Mouse (Mus musculus): ENCODE data around the gene 1700001F09Rik.
A peak's percentile ranks its signal among the peaks of the same experiment; 100 is the strongest.
"Not testable (repeated sequence)": the region's sequence is repeated elsewhere in the genome, so short reads cannot be mapped to it uniquely, and the experiment has no call there.

Gene 1700001F09Rik

DNA sequence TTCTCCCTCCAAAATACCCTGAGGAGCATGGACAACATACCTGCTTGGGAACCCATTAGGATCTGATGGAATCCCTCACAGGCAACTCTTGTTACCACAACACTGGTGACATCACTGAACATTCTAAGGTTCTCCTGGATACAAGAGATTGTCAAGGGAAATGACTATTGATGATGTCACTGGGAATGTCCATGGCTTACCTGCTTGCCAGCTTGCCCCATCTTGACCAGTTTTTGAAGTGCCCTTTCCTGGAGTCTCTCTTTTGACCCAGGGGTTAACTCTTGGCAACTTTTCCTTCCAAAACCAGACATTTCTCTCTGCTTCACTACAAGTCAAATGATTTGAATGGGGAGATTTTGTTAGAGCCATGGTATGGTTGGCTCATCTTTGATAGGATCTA lies at the start of gene 1700001F09Rik:
Gene 1700001F09Rik, minus strand, starts transcription at position 101 of the 400 bp plus-strand sequence.
- DNase-seq (ENCODE audit: low spot score in 2 of 2) = not testable (repeated sequence)

DNA sequence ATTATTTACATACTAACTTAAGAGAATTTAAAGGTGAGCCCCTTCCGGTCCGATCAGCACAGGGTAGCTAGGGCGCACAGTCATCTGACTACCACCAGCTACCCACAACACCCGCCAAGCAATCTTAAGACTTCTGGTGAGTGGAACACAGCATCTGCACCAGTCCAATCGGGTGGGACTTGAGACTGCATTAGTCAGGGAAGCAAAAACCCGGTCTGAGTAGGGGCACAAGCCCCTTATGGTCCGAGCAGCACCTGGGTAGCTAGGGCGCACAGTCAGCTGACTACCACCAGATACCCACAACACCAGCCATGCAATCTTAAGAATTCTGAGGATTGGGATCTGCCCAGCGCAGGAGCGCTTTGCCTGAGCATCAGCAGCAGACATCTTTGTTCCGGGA lies 14.1 kb upstream of the 1700001F09Rik start:
- peak; percentile 3 to 31 for DNase-seq (ENCODE audit: low spot score in 2 of 2)

DNA sequence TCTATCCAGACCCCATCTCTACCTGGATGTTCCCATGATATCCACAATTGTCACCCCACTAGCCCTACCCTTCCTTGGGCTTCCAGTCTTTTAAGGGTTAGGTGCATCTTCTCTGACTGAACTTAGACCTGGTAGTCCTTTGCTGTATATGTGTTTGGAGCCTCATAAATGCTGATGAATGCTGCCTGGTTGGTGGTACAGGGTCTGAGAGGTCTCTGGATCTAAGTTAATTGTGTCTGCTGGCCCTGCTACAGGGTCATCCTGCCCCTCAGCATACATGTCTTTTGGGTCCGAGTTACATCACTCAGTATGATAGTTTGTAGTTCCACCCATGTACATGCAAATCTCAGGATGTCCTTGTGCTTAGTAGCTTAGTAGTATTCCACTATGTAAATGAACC lies 11.6 kb upstream of the 1700001F09Rik start:
- peak in 1 of 2 experiments; percentile 20 for DNase-seq (ENCODE audit: low spot score in 2 of 2)

DNA sequence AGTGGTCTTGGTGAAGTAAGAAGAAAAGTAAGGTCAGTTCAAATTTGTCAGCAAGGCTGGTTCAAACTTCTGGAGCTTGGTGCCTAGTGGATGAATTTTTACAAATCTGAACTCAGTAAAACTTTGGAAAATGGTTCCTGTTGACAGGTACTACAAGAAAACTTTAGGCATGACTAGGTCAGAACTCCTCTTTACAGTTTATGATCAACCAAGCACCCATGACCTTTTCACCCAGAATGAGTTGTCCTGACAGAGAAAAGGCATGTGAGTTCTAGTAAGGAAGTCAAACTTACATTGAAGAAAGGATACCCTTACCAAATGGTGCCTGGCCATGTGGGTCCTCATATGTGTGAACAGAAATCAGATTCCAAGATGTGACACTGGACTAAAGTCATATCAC lies 9.9 kb upstream of the 1700001F09Rik start:
- not testable (repeated sequence) for DNase-seq (ENCODE audit: low spot score in 2 of 2)

DNA sequence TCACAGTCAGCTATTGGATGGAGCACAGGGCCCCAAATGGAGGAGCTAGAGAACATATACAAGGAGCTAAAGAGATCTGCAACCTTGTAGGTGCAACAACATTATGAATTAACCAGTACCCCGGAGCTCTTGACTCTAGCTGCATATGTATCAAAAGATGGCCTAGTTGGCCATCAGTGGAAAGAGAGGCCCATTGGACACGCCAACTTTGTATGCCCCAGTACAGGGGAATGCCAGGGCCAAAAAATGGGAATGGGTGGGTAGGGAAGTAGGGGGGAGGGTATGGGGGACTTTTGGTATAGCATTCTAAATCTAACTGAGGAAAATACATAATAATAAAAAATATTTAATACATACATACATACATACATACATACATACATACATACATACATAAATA lies 5.3 kb upstream of the 1700001F09Rik start:
- DNase-seq (ENCODE audit: low spot score in 2 of 2) = not testable (repeated sequence)

DNA sequence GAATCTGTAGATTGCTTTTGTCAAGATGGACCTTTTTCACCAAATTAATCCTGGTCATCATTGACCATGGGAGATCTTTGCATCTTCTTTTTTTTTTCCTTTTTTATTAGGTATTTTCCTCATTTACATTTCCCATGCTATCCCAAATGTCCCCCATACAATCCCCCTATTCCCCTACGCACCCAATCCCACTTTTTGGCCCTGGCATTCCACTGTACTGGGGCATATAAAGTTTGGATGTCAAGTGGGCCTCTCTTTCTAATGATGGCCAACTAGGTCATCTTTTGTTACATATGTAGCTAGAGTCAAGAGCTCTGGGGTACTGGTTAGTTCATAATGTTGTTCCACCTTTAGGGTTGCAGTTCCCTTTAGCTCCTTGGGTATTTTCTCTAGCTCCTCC lies 10.0 kb downstream of the 1700001F09Rik start:
- DNase-seq (ENCODE audit: low spot score in 2 of 2) = not testable (repeated sequence)

DNA sequence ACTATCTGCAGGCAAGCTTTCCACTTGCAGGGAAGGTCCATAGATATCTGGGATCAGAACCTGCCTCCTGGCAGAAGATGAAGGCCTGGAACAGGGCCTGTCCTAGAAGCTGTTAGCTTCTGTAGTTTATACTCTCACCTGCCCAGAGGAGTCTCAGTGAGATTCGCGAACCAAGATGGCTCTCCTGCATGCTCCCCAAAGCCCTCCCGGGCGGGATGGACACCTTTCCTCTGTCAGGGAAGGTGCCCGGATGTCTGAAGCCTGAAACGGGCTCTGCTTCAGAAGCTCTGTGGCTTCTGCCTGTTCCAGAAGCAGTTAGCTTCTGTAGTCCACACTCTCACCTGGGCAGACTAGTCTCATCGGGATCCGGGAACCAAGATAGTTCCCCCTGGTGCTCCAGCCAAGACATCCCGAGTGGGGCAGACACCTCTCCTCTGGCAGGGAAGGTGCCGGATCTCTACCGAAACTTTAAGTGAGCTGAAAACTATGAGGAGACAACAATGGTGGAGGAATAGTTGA lies 16.2 kb downstream of the 1700001F09Rik start:
- peak in 1 of 2 experiments; percentile 23 for DNase-seq (ENCODE audit: low spot score in 2 of 2)

DNA sequence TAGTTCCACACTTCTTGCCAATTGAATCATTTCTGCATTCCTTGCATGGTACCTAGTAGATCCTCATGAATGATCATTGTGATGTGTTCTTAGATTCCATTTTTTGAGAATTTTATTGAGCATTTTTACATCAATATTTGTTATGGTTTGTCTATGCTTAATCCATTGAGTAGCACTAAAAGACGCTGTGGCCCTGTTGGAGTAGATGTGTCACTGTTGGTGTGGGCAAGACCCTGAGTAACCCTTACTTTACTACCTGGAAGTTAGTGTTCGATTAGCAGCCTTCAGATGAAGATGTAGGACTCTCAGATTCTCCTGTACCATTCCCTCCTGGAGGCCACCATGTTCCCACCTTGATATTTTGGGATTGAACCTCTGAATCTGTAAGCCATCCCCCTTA lies 19.0 kb downstream of the 1700001F09Rik start:
- not testable (repeated sequence) for DNase-seq (ENCODE audit: low spot score in 2 of 2)

DNA sequence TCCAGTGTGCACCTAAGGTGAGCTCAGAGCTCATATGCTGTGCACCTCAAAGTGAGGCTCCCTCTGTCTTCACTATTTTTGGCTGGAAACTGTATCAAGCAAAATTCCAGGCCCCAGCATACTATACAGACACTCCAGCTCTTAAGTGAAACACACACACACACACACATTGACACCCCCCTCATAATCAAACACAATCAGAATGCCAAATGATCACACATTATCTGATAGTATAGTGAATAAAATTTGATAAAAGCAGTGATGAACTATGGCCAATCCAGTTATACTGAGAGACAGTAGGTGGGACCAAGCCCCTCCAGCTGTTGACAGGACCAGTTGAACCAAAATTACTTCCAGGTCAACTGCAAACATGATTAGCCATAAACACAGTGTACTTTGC lies 28.1 kb downstream of the 1700001F09Rik start:
- DNase-seq (ENCODE audit: low spot score in 2 of 2) = not testable (repeated sequence)

DNA sequence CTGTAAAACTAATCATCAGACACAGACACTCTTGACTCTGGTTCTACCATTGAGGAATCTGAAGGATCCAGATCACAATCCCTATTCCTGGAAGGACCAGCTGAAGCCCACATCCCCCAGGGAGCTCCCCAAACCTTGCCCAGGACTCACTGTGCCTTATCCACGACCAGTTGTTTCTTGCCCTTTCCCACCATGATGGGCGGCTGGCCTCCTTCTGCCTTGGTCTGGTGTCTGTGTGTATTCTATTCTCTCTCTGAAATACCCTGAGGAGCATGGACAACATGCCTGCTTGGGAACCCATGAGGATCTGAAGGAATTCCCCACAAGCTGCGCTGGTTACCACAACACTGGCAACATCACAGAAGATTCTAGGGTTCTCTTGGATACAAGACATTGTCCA lies 54.1 kb downstream of the 1700001F09Rik start, which contains the start of gene Gm8127:
Gene Gm8127, minus strand, starts transcription at position 330 of the 400 bp plus-strand sequence.
- not testable (repeated sequence) for DNase-seq (ENCODE audit: low spot score in 2 of 2)
